Mouse (Mus musculus) left cerebral cortex, adult 9 months (tissue): ENCODE data around the gene Rhox10.
"Not testable (repeated sequence)": the region's sequence is repeated elsewhere in the genome, so short reads cannot be mapped to it uniquely, and the experiment has no call there.

Source experiments
- DNase-seq, 2 experiments: peaks; one replicate each; pipeline ENCODE4 v3.0.0; 2022; ENCODE audit warnings: low spot score in 2 of 2

Gene Rhox10

GRCm38 (mm10) chrX:38066175-38066574 lies at the start of gene Rhox10:
TSS of gene Rhox10 (plus strand) at chrX:38066475.
- DNase-seq, result no peak

- not testable (repeated sequence) for DNase-seq
These were observed 47.7 kb upstream of the Rhox10 start, which contains the start of gene Btg1-ps1 for GRCm38 (mm10) chrX:38018597-38018996. TSS of gene Btg1-ps1 (minus strand) at chrX:38018815.

- DNase-seq, result no peak
These were observed 32.4 kb upstream of the Rhox10 start for GRCm38 (mm10) chrX:38033841-38034240.

- no peak for DNase-seq
These were observed 26.6 kb upstream of the Rhox10 start for GRCm38 (mm10) chrX:38039666-38040065.

GRCm38 (mm10) chrX:38043014-38043413 lies 23.3 kb upstream of the Rhox10 start, which contains the start of gene Btg1-ps2:
TSS of gene Btg1-ps2 (minus strand) at chrX:38043114.
- not testable (repeated sequence) for DNase-seq

GRCm38 (mm10) chrX:38061544-38061943 lies 4.7 kb upstream of the Rhox10 start:
- no peak for DNase-seq

- DNase-seq, result peak in 1 of 2 experiments; percentile 11
These were observed 18.0 kb downstream of the Rhox10 start for GRCm38 (mm10) chrX:38084226-38084625.

- no peak for DNase-seq
These were observed 18.8 kb downstream of the Rhox10 start, which contains the start of gene Rhox11 for GRCm38 (mm10) chrX:38085041-38085440. TSS of gene Rhox11 (minus strand) at chrX:38085141.

GRCm38 (mm10) chrX:38110807-38111206 lies 44.5 kb downstream of the Rhox10 start, which contains the start of gene Rhox12:
TSS of gene Rhox12 (minus strand) at chrX:38110907.
- DNase-seq, result no peak

- no peak for DNase-seq
These were observed 54.7 kb downstream of the Rhox10 start, which contains the start of gene Rhox13 for GRCm38 (mm10) chrX:38120982-38121381. TSS of gene Rhox13 (plus strand) at chrX:38121219.
